Mouse (Mus musculus) ES-E14 (cell line): ENCODE data around the gene Rita1. TPM values are rescaled to one million over a fixed set of nuclear protein-coding genes. Genes with fewer than 3 reads are reported as not detected.

Source experiments
- DNase-seq: peaks from one replicate; pipeline ENCODE4 v3.0.0-alpha.2; 2013; ENCODE audit warnings: low read depth, low spot score
- H3K27ac ChIP-seq: 2 replicates; pipeline ENCODE4 v1.5.1; 2012; ENCODE audit warnings: low read depth, mild to moderate bottlenecking, low read length, moderate library complexity, mixed read lengths; ENCODE audit not compliant: poor library complexity, insufficient read depth, severe bottlenecking
- H3K36me3 ChIP-seq: 2 replicates; pipeline ENCODE4 v1.6.1; 2012; ENCODE audit warnings: mild to moderate bottlenecking, low read length, moderate library complexity, mixed read lengths; ENCODE audit not compliant: control insufficient read depth, poor library complexity, insufficient read depth, severe bottlenecking
- H3K4me1 ChIP-seq, 2 experiments: fragments of 150-350 bp in 1 of 2; sonication (generic) in 1 of 2; 2 replicates each; pipeline ENCODE4 v1.6.1; 2012; ENCODE audit warnings: low read length in 2 of 2, mild to moderate bottlenecking in 1 of 2, mixed read lengths in 1 of 2; ENCODE audit not compliant: control insufficient read depth in 2 of 2, insufficient read depth in 2 of 2, poor library complexity in 1 of 2
- H3K4me3 ChIP-seq, 2 experiments: fragments of 150-350 bp in 1 of 2; sonication (generic) in 1 of 2; 2 replicates each; pipeline ENCODE4 v1.5.1; 2012; ENCODE audit warnings: low read length in 2 of 2, low read depth in 1 of 2, mild to moderate bottlenecking in 1 of 2, mixed read lengths in 1 of 2; ENCODE audit not compliant: insufficient read depth in 1 of 2, poor library complexity in 1 of 2, severe bottlenecking in 1 of 2
- H3K9ac ChIP-seq: 2 replicates; pipeline ENCODE4 v1.6.1; 2012; ENCODE audit warnings: low read depth, mild to moderate bottlenecking, low read length, mixed read lengths; ENCODE audit not compliant: poor library complexity, insufficient read depth, severe bottlenecking
- H3K9me3 ChIP-seq: fragments of 150-350 bp; sonication (generic); 2 replicates; pipeline ENCODE4 v1.6.1; 2012; ENCODE audit warnings: low read depth, mild to moderate bottlenecking, low read length; ENCODE audit not compliant: control insufficient read depth, insufficient read depth
- CHD2 ChIP-seq: IDR thresholded peaks from 2 replicates; pipeline ENCODE4 v1.6.1; 2014; ENCODE audit warnings: mild to moderate bottlenecking, low read depth, low read length, inconsistent platforms
- HCFC1 ChIP-seq: IDR thresholded peaks from 2 replicates; pipeline ENCODE4 v1.6.1; 2012; ENCODE audit warnings: low read length, inconsistent platforms, borderline replicate concordance; ENCODE audit not compliant: insufficient read depth
- MAFK ChIP-seq: IDR thresholded peaks from 2 replicates; pipeline ENCODE4 v1.6.1; 2014; ENCODE audit warnings: mild to moderate bottlenecking, low read depth, low read length, inconsistent platforms; ENCODE audit not compliant: insufficient read depth
- ZC3H11A ChIP-seq: IDR thresholded peaks from 2 replicates; pipeline ENCODE4 v1.6.1; 2012; ENCODE audit warnings: low read depth, mild to moderate bottlenecking, inconsistent platforms, low read length, borderline replicate concordance
- ZNF384 ChIP-seq: IDR thresholded peaks from 2 replicates; pipeline ENCODE4 v1.6.1; 2012; ENCODE audit warnings: low read depth, low read length, inconsistent platforms
- in situ Hi-C, 2 experiments: fragments of 600-800 bp; cut with MboI; formaldehyde crosslinking; loops; one replicate each; pipeline ENCODE4 v1.15.1; 2025; ENCODE audit warnings: low sequenced_read_pairs in 2 of 2, inconsistent platforms in 1 of 2; ENCODE audit not compliant: unreplicated experiment in 2 of 2
- total RNA-seq: library from RNA; depleted of rRNA; stranded (reverse); fragments of 300-350 nt; gene quantifications from 2 replicates; pipeline ENCODE4 v1.2.3, GENCODE M21; 2012

Gene Rita1
- total RNA-seq, 1 experiment, result 23.7 TPM

- Histone ChIP-seq H3K4me1 (peaks cover 6 to 9% of the 10 kb centered on the region in 2 experiments; a peak in 3 of 4 replicates), H3K9ac (0 out of 2 replicates have a peak overlapping the region, but pooled peaks have one; percentile 17), H3K9me3 (no peaks in the 10 kb centered on the region), H3K4me3 (peak overlapping the region; percentile 47; a peak in 2 of 4 replicates), H3K36me3 (no peaks in the 10 kb centered on the region), H3K27ac (no peak overlapping the region)
- no peak for DNase-seq
- TF ChIP-seq HCFC1, result no peak
- TF ChIP-seq ZNF384, result no peak
- no peak for TF ChIP-seq MAFK
- TF ChIP-seq ZC3H11A, result no peak
- no peak for TF ChIP-seq CHD2
- in situ Hi-C loops, result no loop called here
These were observed 45.6 kb downstream of the Rita1 start for GRCm38 (mm10) chr5:120566681-120567252.

DNA sequence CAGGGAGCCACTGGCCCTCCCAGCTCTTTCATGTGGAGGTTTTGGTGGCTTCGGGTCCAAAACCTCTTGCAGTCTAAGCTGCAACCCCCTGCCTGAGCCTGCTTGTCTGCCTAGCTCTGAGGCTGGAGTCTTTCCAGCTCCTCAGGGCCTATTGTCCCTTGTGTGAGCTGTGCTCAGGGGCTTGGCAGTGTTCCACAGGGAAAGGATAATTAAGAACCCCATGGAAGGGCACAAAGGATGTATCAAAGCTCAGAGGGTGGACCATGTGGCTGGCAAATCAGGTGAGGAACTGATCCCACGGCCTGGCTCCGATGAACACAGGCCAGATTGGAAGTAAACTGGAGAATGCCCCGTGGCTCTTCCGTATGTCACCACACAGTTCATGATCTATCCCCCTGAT lies 46.3 kb downstream of the Rita1 start:
- no peak overlapping the region for H3K9ac ChIP-seq
- no peaks in the 10 kb centered on the region for H3K9me3 ChIP-seq
- no peak for DNase-seq
- H3K36me3 ChIP-seq, result no peaks in the 10 kb centered on the region
- in situ Hi-C loops, result no loop called here
- H3K4me3 ChIP-seq, result no peak overlapping the region
- H3K27ac ChIP-seq, result no peak overlapping the region
- TF ChIP-seq ZNF384 (no peak), CHD2 (no peak), HCFC1 (no peak), MAFK (no peak), ZC3H11A (no peak)
- H3K4me1 ChIP-seq, result peaks cover 6 to 9% of the 10 kb centered on the region in 2 experiments; a peak in 3 of 4 replicates

GRCm38 (mm10) chr5:120565171-120565905 lies 47.1 kb downstream of the Rita1 start:
- in situ Hi-C loops, result no loop called here
- H3K27ac ChIP-seq, result no peak overlapping the region
- no peaks in the 10 kb centered on the region for H3K36me3 ChIP-seq
- H3K4me1 ChIP-seq, result peaks cover 6 to 11% of the 10 kb centered on the region in 2 experiments
- H3K9ac ChIP-seq, result no peak overlapping the region
- no peak overlapping the region for H3K4me3 ChIP-seq
- no peak for TF ChIP-seq ZNF384
- no peak for TF ChIP-seq CHD2
- no peak for TF ChIP-seq MAFK
- no peak for TF ChIP-seq ZC3H11A
- TF ChIP-seq HCFC1, result no peak
- no peak for DNase-seq
- H3K9me3 ChIP-seq, result no peaks in the 10 kb centered on the region

- Histone ChIP-seq H3K9me3 (no peaks in the 10 kb centered on the region), H3K27ac (no peak overlapping the region; the same call in 1 of the 2 replicates), H3K9ac (no peak overlapping the region), H3K4me3 (peak overlapping the region in 1 of 2 experiments; percentile 3; a peak in 1 of 4 replicates), H3K36me3 (no peaks in the 10 kb centered on the region), H3K4me1 (peaks cover 6 to 21% of the 10 kb centered on the region in 2 experiments)
- in situ Hi-C loops, result no loop called here
- TF ChIP-seq MAFK (no peak), ZC3H11A (no peak), HCFC1 (no peak), ZNF384 (no peak), CHD2 (no peak)
- DNase-seq, result no peak
These were observed 48.5 kb downstream of the Rita1 start for GRCm38 (mm10) chr5:120563914-120564311.
